Mouse (Mus musculus): ENCODE data around the gene Smarcd3. TPM values are rescaled to one million over a fixed set of nuclear protein-coding genes. Genes with fewer than 3 reads are reported as not detected.
"Not testable (repeated sequence)": the region's sequence is repeated elsewhere in the genome, so short reads cannot be mapped to it uniquely, and the experiment has no call there.

Smarcd3 gene
- total RNA-seq, 1 experiment from 2014 or later = 3.0 TPM

GRCm38 (mm10) chr5:24586547-24587199 lies 37.5 kb downstream of the Smarcd3 start, which contains the start of gene Chpf2:
Chpf2 (plus strand) TSS chr5:24586741.
- peak; percentile 90 for ATAC-seq (replicated peaks; ENCODE audit: insufficient number of reproducible peaks, low FRiP score, low TSS enrichment, poor library complexity, severe bottlenecking)

GRCm38 (mm10) chr5:24586106-24586505 lies 38.1 kb downstream of the Smarcd3 start:
- ATAC-seq (replicated peaks; ENCODE audit: insufficient number of reproducible peaks, low FRiP score, low TSS enrichment, poor library complexity, severe bottlenecking) = no peak

- no peak for ATAC-seq (replicated peaks; ENCODE audit: insufficient number of reproducible peaks, low FRiP score, low TSS enrichment, poor library complexity, severe bottlenecking)
These were observed 45.9 kb downstream of the Smarcd3 start for GRCm38 (mm10) chr5:24578109-24578963.

- peak; percentile 91 for ATAC-seq (replicated peaks; ENCODE audit: insufficient number of reproducible peaks, low FRiP score, low TSS enrichment, poor library complexity, severe bottlenecking)
These were observed 46.9 kb downstream of the Smarcd3 start, which contains the start of gene Abcf2 for GRCm38 (mm10) chr5:24577183-24577929. Abcf2 (minus strand) TSS chr5:24577467.

GRCm38 (mm10) chr5:24576801-24577182 lies 47.4 kb downstream of the Smarcd3 start:
- 0 out of 2 replicates have a peak, but pooled peaks have one; percentile 6 for ATAC-seq (replicated peaks; ENCODE audit: insufficient number of reproducible peaks, low FRiP score, low TSS enrichment, poor library complexity, severe bottlenecking)

- no peak for ATAC-seq (replicated peaks; ENCODE audit: insufficient number of reproducible peaks, low FRiP score, low TSS enrichment, poor library complexity, severe bottlenecking)
These were observed 48.3 kb downstream of the Smarcd3 start for GRCm38 (mm10) chr5:24575948-24576347.

GRCm38 (mm10) chr5:24556709-24557108 lies 67.5 kb downstream of the Smarcd3 start, which contains the start of gene 4931409K22Rik:
4931409K22Rik (minus strand) TSS chr5:24556809.
- ATAC-seq (replicated peaks; ENCODE audit: insufficient number of reproducible peaks, low FRiP score, low TSS enrichment, poor library complexity, severe bottlenecking) = no peak

- not testable (repeated sequence) for ATAC-seq (replicated peaks; ENCODE audit: insufficient number of reproducible peaks, low FRiP score, low TSS enrichment, poor library complexity, severe bottlenecking)
These were observed 68.9 kb downstream of the Smarcd3 start for GRCm38 (mm10) chr5:24555335-24555734.

- no peak for ATAC-seq (replicated peaks; ENCODE audit: insufficient number of reproducible peaks, low FRiP score, low TSS enrichment, poor library complexity, severe bottlenecking)
These were observed 70.5 kb downstream of the Smarcd3 start for GRCm38 (mm10) chr5:24553621-24554244.

GRCm38 (mm10) chr5:24551317-24551688 lies 72.9 kb downstream of the Smarcd3 start:
- ATAC-seq (replicated peaks; ENCODE audit: insufficient number of reproducible peaks, low FRiP score, low TSS enrichment, poor library complexity, severe bottlenecking) = no peak

- no peak for ATAC-seq (replicated peaks; ENCODE audit: insufficient number of reproducible peaks, low FRiP score, low TSS enrichment, poor library complexity, severe bottlenecking)
These were observed 73.5 kb downstream of the Smarcd3 start for GRCm38 (mm10) chr5:24550598-24551316.

- no peak for ATAC-seq (replicated peaks; ENCODE audit: insufficient number of reproducible peaks, low FRiP score, low TSS enrichment, poor library complexity, severe bottlenecking)
These were observed 81.6 kb downstream of the Smarcd3 start for GRCm38 (mm10) chr5:24542643-24543042.

- no peak for ATAC-seq (replicated peaks; ENCODE audit: insufficient number of reproducible peaks, low FRiP score, low TSS enrichment, poor library complexity, severe bottlenecking)
These were observed 83.1 kb downstream of the Smarcd3 start for GRCm38 (mm10) chr5:24541144-24541569.

Other genes with a start within 250 kb of the Smarcd3 start
- 0.11 to 0.87 TPM in 2 of 3 replicates, not detected in the other for gene Atg9b, start 232.3 kb downstream of the Smarcd3 start, total RNA-seq (2017)
- 4.5 to 7.6 TPM (median 5.2 TPM) in 3 replicates for gene Abcb8, start 230.7 kb downstream of the Smarcd3 start, total RNA-seq (2017)
- gene Asic3, start 211.0 kb downstream of the Smarcd3 start, total RNA-seq (2017) = not detected in 3 replicates
- 19.3 to 30.9 TPM (median 26.0 TPM) in 3 replicates for gene Cdk5, start 200.9 kb downstream of the Smarcd3 start, total RNA-seq (2017)
- 20.1 to 60.8 TPM (median 32.2 TPM) in 3 replicates for gene Slc4a2, start 200.6 kb downstream of the Smarcd3 start, total RNA-seq (2017)
- 17.1 to 27.5 TPM (median 26.9 TPM) in 3 replicates for gene Fastk, start 179.1 kb downstream of the Smarcd3 start, total RNA-seq (2017)
- gene Tmub1, start 176.6 kb downstream of the Smarcd3 start, total RNA-seq (2017) = 11.8 to 33.4 TPM (median 26.8 TPM) in 3 replicates
- gene Agap3, start 172.2 kb downstream of the Smarcd3 start, total RNA-seq (2017) = 30.5 to 41.8 TPM (median 34.6 TPM) in 3 replicates
- gene Gbx1, start 97.2 kb downstream of the Smarcd3 start, total RNA-seq (2017) = not detected in 3 replicates
- not detected in 3 replicates for gene Asb10, start 83.4 kb downstream of the Smarcd3 start, total RNA-seq (2017)
- gene 4931409K22Rik, start 67.6 kb downstream of the Smarcd3 start, total RNA-seq (2017) = not detected in 3 replicates
- gene Abcf2, start 46.9 kb downstream of the Smarcd3 start, total RNA-seq (2017) = 33.8 to 45.3 TPM (median 42.1 TPM) in 3 replicates
- gene Chpf2, start 37.7 kb downstream of the Smarcd3 start, total RNA-seq (2017) = 13.2 to 33.8 TPM (median 15.2 TPM) in 3 replicates
- 108 to 119 TPM (median 113 TPM) in 3 replicates for gene Nub1, start 61.1 kb upstream of the Smarcd3 start, total RNA-seq (2017)
- gene Wdr86, start 106.3 kb upstream of the Smarcd3 start, total RNA-seq (2017) = 0.21 to 1.6 TPM in 2 of 3 replicates, not detected in the other
- gene Crygn, start 133.6 kb upstream of the Smarcd3 start, total RNA-seq (2017) = 21.0 TPM in 1 of 3 replicates, not detected in the others
- gene Rheb, start 218.2 kb upstream of the Smarcd3 start, total RNA-seq (2017) = 87.8 to 119 TPM (median 116 TPM) in 3 replicates

Measured in monocyte, adult 5-6 weeks (primary cell).